Mouse (Mus musculus): Measurements from ENCODE around the gene Tlr3.
A peak's percentile ranks its signal among the peaks of the same experiment; 100 is the strongest.

- TF ChIP-seq POLR2A (IDR thresholded peaks at IDR 0.05; ENCODE audit: borderline replicate concordance, low read depth, low read length) (no peak), CTCF (IDR thresholded peaks at IDR 0.05; ENCODE audit: low read depth, low read length) (peak; percentile 43; the same call in 1 of the 2 replicates)
These were observed 567 bp downstream of the Tlr3 start for GRCm38 (mm10) chr8:45410146-45410880.

Data from bone marrow macrophage, adult 2 months (primary cell).